Mouse (Mus musculus) retina, postnatal 1 day (tissue): ENCODE data around the gene Defa20.
"Not testable (repeated sequence)": the region's sequence is repeated elsewhere in the genome, so short reads cannot be mapped to it uniquely, and the experiment has no call there.

ENCODE experiments used
- DNase-seq: peaks from one replicate; pipeline ENCODE4 v3.0.0-alpha.2; 2012

Gene Defa20

DNA sequence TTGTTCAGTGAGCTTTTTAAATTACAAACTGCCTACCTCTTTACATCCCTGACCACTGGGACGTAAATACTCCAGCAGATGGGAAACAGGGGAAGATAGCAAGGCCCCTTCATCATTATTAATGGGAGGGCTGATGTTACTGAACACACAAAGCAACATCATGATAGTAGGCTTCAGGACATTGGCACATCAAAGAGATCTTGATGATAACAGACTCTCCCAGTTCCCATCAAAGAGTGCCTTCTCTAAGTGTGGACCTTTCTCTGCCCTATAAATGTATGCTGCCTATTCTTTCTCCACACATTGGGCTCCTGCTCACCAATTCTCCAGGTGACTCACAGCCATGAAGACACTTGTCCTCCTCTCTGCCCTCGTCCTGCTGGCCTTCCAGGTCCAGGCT lies at the start of gene Defa20:
TSS of gene Defa20 (plus strand) at position 301 of the 400 bp plus-strand sequence.
- not testable (repeated sequence) for DNase-seq

DNA sequence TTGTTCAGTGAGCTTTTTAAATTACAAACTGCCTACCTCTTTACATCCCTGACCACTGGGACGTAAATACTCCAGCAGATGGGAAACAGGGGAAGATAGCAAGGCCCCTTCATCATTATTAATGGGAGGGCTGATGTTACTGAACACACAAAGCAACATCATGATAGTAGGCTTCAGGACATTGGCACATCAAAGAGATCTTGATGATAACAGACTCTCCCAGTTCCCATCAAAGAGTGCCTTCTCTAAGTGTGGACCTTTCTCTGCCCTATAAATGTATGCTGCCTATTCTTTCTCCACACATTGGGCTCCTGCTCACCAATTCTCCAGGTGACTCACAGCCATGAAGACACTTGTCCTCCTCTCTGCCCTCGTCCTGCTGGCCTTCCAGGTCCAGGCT lies 19.7 kb downstream of the Defa20 start, which contains the start of gene Defa32:
TSS of gene Defa32 (plus strand) at position 301 of the 400 bp plus-strand sequence.
- DNase-seq, result not testable (repeated sequence)
